Mouse (Mus musculus): ENCODE results near the gene Dcbld2.

The Dcbld2 gene

GRCm38 (mm10) chr16:58408062-58408486, at the start of gene Dcbld2:
TSS of gene Dcbld2 (plus strand) at chr16:58408443.
- DNase-seq (ENCODE audit: low read depth), result peak; percentile 81

- DNase-seq (ENCODE audit: low read depth), result no peak
Measured at GRCm38 (mm10) chr16:58377170-58377569, 31.1 kb upstream of the Dcbld2 start.

- DNase-seq (ENCODE audit: low read depth), result no peak
Measured at GRCm38 (mm10) chr16:58377756-58378503, 30.3 kb upstream of the Dcbld2 start.

GRCm38 (mm10) chr16:58386241-58386757, 21.9 kb upstream of the Dcbld2 start:
- no peak for DNase-seq (ENCODE audit: low read depth)

- DNase-seq (ENCODE audit: low read depth), result no peak
Measured at GRCm38 (mm10) chr16:58389143-58389755, 19.0 kb upstream of the Dcbld2 start.

GRCm38 (mm10) chr16:58393036-58393435, 15.2 kb upstream of the Dcbld2 start:
- no peak for DNase-seq (ENCODE audit: low read depth)

GRCm38 (mm10) chr16:58394156-58394555, 14.1 kb upstream of the Dcbld2 start:
- DNase-seq (ENCODE audit: low read depth), result no peak

GRCm38 (mm10) chr16:58398604-58399003, 9.6 kb upstream of the Dcbld2 start:
- DNase-seq (ENCODE audit: low read depth), result no peak

- no peak for DNase-seq (ENCODE audit: low read depth)
Measured at GRCm38 (mm10) chr16:58401079-58401478, 7.2 kb upstream of the Dcbld2 start.

- no peak for DNase-seq (ENCODE audit: low read depth)
Measured at GRCm38 (mm10) chr16:58404665-58405064, 3.6 kb upstream of the Dcbld2 start.

- DNase-seq (ENCODE audit: low read depth), result no peak
Measured at GRCm38 (mm10) chr16:58405271-58405670, 3.0 kb upstream of the Dcbld2 start.

GRCm38 (mm10) chr16:58408487-58409281, 441 bp downstream of the Dcbld2 start:
- peak; percentile 18 for DNase-seq (ENCODE audit: low read depth)

- no peak for DNase-seq (ENCODE audit: low read depth)
Measured at GRCm38 (mm10) chr16:58409825-58410224, 1.6 kb downstream of the Dcbld2 start.

- DNase-seq (ENCODE audit: low read depth), result no peak
Measured at GRCm38 (mm10) chr16:58414801-58415200, 6.6 kb downstream of the Dcbld2 start.

- DNase-seq (ENCODE audit: low read depth), result no peak
Measured at GRCm38 (mm10) chr16:58415500-58415899, 7.3 kb downstream of the Dcbld2 start.

- DNase-seq (ENCODE audit: low read depth), result no peak
Measured at GRCm38 (mm10) chr16:58421696-58422354, 13.6 kb downstream of the Dcbld2 start.

GRCm38 (mm10) chr16:58430246-58430645, 22.0 kb downstream of the Dcbld2 start:
- DNase-seq (ENCODE audit: low read depth), result no peak

GRCm38 (mm10) chr16:58432384-58432783, 24.1 kb downstream of the Dcbld2 start:
- no peak for DNase-seq (ENCODE audit: low read depth)

GRCm38 (mm10) chr16:58444735-58445134, 36.5 kb downstream of the Dcbld2 start:
- DNase-seq (ENCODE audit: low read depth), result peak; percentile 9

GRCm38 (mm10) chr16:58446281-58447259, 38.3 kb downstream of the Dcbld2 start:
- DNase-seq (ENCODE audit: low read depth), result no peak

GRCm38 (mm10) chr16:58449073-58449472, 40.8 kb downstream of the Dcbld2 start:
- no peak for DNase-seq (ENCODE audit: low read depth)
